Mouse (Mus musculus): ENCODE results near the gene Zfp595. TPM values are rescaled to one million over a fixed set of nuclear protein-coding genes. Genes with fewer than 3 reads are reported as not detected.
"Not testable (repeated sequence)": the region's sequence is repeated elsewhere in the genome, so short reads cannot be mapped to it uniquely, and the experiment has no call there.

Zfp595 gene
- polyA plus RNA-seq (2011; ENCODE audit: insufficient read length, low read depth, missing spikeins): 6.4 and 8.6 TPM in 2 replicates

GRCm38 (mm10) chr13:67332019-67332724 is at the start of gene Zfp595:
TSS of gene Zfp595 (minus strand) at chr13:67332570.
- no peaks in the 10 kb centered on the region for H3K4me1 ChIP-seq (ENCODE audit: control insufficient read depth, insufficient read depth, low read length)
- peak within 1 kb of the TSS; percentile 59 for H3K27ac ChIP-seq (ENCODE audit: insufficient read depth, low read length)
- TF ChIP-seq POLR2A (IDR thresholded peaks at IDR 0.05; ENCODE audit: low read depth, low read length) (peak; percentile 77), CTCF (IDR thresholded peaks at IDR 0.05; ENCODE audit: borderline replicate concordance, insufficient read depth, low read length) (peak; percentile 53; the same call in 1 of the 2 replicates)
- peak within 1 kb of the TSS; percentile 58 for H3K4me3 ChIP-seq (ENCODE audit: insufficient read depth, low read length)

- H3K27ac ChIP-seq (ENCODE audit: insufficient read depth, low read length); H3K4me1 ChIP-seq (ENCODE audit: control insufficient read depth, insufficient read depth, low read length); H3K4me3 ChIP-seq (ENCODE audit: insufficient read depth, low read length): not testable (repeated sequence)
These were observed 43.9 kb upstream of the Zfp595 start for GRCm38 (mm10) chr13:67376255-67376654.

GRCm38 (mm10) chr13:67375050-67375911 is 42.9 kb upstream of the Zfp595 start, which contains the start of the genes Gm28041 and Zfp456:
TSS of gene Gm28041 (minus strand) at chr13:67375733.
TSS of gene Zfp456 (minus strand) at chr13:67375810.
- H3K27ac ChIP-seq (ENCODE audit: insufficient read depth, low read length); H3K4me1 ChIP-seq (ENCODE audit: control insufficient read depth, insufficient read depth, low read length): not testable (repeated sequence)
- H3K4me3 ChIP-seq (ENCODE audit: insufficient read depth, low read length): peak within 1 kb of the TSS; percentile 78

GRCm38 (mm10) chr13:67360131-67360744 is 27.9 kb upstream of the Zfp595 start, which contains the start of the genes Gm28044 and Zfp953:
TSS of gene Gm28044 (minus strand) at chr13:67360536.
TSS of gene Zfp953 (minus strand) at chr13:67360605.
- TF ChIP-seq CTCF (IDR thresholded peaks at IDR 0.05; ENCODE audit: borderline replicate concordance, insufficient read depth, low read length): no peak
- TF ChIP-seq POLR2A (IDR thresholded peaks at IDR 0.05; ENCODE audit: low read depth, low read length): peak; percentile 63
- H3K4me3 ChIP-seq (ENCODE audit: insufficient read depth, low read length): peak within 1 kb of the TSS; percentile 88
- H3K4me1 ChIP-seq (ENCODE audit: control insufficient read depth, insufficient read depth, low read length): no peaks in the 10 kb centered on the region
- H3K27ac ChIP-seq (ENCODE audit: insufficient read depth, low read length): peak within 1 kb of the TSS; percentile 36

More at GRCm38 (mm10) chr13:67375050-67375911, 42.9 kb upstream of the Zfp595 start, which contains the start of the genes Gm28041 and Zfp456:
- peak; percentile 42; the same call in 1 of the 2 replicates for TF ChIP-seq POLR2A (IDR thresholded peaks at IDR 0.05; ENCODE audit: low read depth, low read length)

- TF ChIP-seq POLR2A (IDR thresholded peaks at IDR 0.05; ENCODE audit: low read depth, low read length) (no peak), CTCF (IDR thresholded peaks at IDR 0.05; ENCODE audit: borderline replicate concordance, insufficient read depth, low read length) (no peak)
- no peaks in the 10 kb centered on the region for H3K4me1 ChIP-seq (ENCODE audit: control insufficient read depth, insufficient read depth, low read length)
- no peak overlapping the region for H3K4me3 ChIP-seq (ENCODE audit: insufficient read depth, low read length)
- no peak overlapping the region for H3K27ac ChIP-seq (ENCODE audit: insufficient read depth, low read length)
These were observed 19.5 kb upstream of the Zfp595 start for GRCm38 (mm10) chr13:67351854-67352253.

DNA sequence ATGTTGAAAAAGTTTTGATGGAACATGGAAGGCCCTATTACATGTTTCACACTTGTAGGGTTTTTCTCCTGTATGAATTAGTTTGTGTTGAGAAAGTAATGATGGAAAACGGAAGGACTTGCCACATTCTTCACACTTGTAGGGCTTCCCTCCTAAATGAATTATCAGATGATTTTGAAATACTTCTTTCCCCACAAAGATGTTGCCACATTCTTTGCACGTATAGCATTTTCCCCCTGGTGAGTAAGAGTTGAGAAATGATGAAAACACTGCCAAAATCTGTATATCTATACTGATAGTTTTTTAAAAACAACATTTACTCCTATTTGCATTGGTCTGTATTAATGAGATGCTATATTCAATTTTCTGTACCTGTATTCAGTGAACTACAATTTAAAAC is 11.1 kb upstream of the Zfp595 start:
- no peak for TF ChIP-seq POLR2A (IDR thresholded peaks at IDR 0.05; ENCODE audit: low read depth, low read length)
- TF ChIP-seq CTCF (IDR thresholded peaks at IDR 0.05; ENCODE audit: borderline replicate concordance, insufficient read depth, low read length): no peak
- Histone ChIP-seq H3K4me3 (ENCODE audit: insufficient read depth, low read length) (no peak overlapping the region), H3K27ac (ENCODE audit: insufficient read depth, low read length) (no peak overlapping the region), H3K4me1 (ENCODE audit: control insufficient read depth, insufficient read depth, low read length) (no peaks in the 10 kb centered on the region)

DNA sequence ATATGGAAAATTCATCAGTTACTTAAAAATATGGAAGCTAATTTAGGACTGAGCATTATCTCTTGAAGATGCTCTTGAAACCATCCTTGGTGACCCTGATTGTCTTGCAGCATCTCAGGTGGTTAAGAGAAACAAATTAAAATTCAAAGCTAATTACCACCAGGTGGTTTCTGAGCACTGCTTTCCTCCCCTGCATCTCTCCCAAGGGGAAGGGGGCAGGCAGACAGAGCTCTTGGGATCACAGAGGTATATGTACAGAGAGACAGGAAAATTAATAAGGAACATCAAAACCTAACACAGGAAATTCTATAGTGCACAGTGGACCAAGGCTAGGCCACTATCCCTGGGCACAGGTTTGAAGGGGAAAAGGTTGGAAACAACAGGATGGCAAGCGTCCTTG is 507 bp upstream of the Zfp595 start:
- TF ChIP-seq POLR2A (IDR thresholded peaks at IDR 0.05; ENCODE audit: low read depth, low read length) (no peak), CTCF (IDR thresholded peaks at IDR 0.05; ENCODE audit: borderline replicate concordance, insufficient read depth, low read length) (no peak)
- Histone ChIP-seq H3K4me1 (ENCODE audit: control insufficient read depth, insufficient read depth, low read length) (no peaks in the 10 kb centered on the region), H3K27ac (ENCODE audit: insufficient read depth, low read length) (no peak overlapping the region), H3K4me3 (ENCODE audit: insufficient read depth, low read length) (peak overlapping the region; percentile 58)

DNA sequence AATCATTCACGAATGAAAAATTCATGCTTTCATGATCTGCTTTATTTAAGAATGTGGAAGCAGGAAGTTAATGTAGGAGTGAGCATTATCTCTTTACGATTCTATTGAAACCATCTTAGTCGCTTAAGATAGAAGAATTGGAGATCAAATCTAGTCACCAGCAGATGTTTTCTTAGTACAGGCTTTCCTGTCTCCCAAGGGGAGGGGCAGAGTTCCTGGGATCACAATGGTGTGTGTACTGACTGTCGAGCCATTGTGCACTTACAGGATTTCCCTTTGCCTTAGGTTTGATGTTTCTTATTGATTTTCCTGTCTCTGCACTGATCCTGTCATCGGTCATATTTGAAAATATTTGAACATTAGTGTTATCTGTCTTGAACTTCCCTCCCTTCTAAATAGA is 25.7 kb downstream of the Zfp595 start:
- Histone ChIP-seq H3K4me1 (ENCODE audit: control insufficient read depth, insufficient read depth, low read length) (peaks cover 2% of the 10 kb centered on the region; the same call in 1 of the 2 replicates), H3K27ac (ENCODE audit: insufficient read depth, low read length) (no peak overlapping the region), H3K4me3 (ENCODE audit: insufficient read depth, low read length) (no peak overlapping the region)
- TF ChIP-seq POLR2A (IDR thresholded peaks at IDR 0.05; ENCODE audit: low read depth, low read length): no peak
- TF ChIP-seq CTCF (IDR thresholded peaks at IDR 0.05; ENCODE audit: borderline replicate concordance, insufficient read depth, low read length): no peak

- no peak for TF ChIP-seq CTCF (IDR thresholded peaks at IDR 0.05; ENCODE audit: borderline replicate concordance, insufficient read depth, low read length)
- peak; percentile 87 for TF ChIP-seq POLR2A (IDR thresholded peaks at IDR 0.05; ENCODE audit: low read depth, low read length)
- Histone ChIP-seq H3K4me3 (ENCODE audit: insufficient read depth, low read length) (peak within 1 kb of the TSS; percentile 55), H3K4me1 (ENCODE audit: control insufficient read depth, insufficient read depth, low read length) (peaks cover 2% of the 10 kb centered on the region; the same call in 1 of the 2 replicates), H3K27ac (ENCODE audit: insufficient read depth, low read length) (no peak within 1 kb of the TSS)
These were observed 26.3 kb downstream of the Zfp595 start, which contains the start of gene Zfp457 for GRCm38 (mm10) chr13:67305822-67306672. TSS of gene Zfp457 (minus strand) at chr13:67306485.
